Mouse (Mus musculus): ENCODE data around the gene Hist1h3g. TPM values are rescaled to one million over a fixed set of nuclear protein-coding genes. Genes with fewer than 3 reads are reported as not detected.
"Not testable (repeated sequence)": the region's sequence is repeated elsewhere in the genome, so short reads cannot be mapped to it uniquely, and the experiment has no call there.

The Hist1h3g gene
- total and polyA plus RNA-seq, 3 experiments: 5.2 to 441 TPM; not detected in 1

DNA sequence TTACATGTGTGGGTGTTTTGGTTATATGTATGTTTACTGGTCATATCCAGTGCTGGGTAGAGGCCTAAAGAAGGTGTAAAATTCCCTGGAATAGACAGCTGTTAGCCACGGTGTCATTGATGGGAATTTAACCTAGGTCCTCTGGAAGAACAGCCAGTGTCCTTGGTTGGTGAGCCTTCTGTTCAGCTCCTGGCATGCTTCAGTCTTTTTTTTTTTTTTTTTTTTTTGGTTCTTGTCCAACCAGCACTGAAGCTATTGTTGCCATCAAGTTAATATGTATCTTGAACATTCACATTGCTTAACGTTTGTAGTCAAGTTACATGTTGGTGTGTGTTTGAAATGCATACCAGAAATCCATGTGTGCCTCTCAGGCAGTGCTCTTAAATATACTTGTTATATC lies 29.3 kb downstream of the Hist1h3g start:
- Histone ChIP-seq H3K9me3 (replicated peaks; ENCODE audit: insufficient read depth, low read length) (no peaks in the 10 kb centered on the region), H3K4me1 (ENCODE audit: control insufficient read depth in 1 of 2, insufficient read depth in 2 of 2, low read length in 2 of 2) (peaks cover 4 to 8% of the 10 kb centered on the region in 2 experiments; a peak in 3 of 4 replicates), H3K9ac (ENCODE audit: control insufficient read depth, low read depth, low read length, poor library complexity, severe bottlenecking) (no peak overlapping the region), H3K36me3 (ENCODE audit: control insufficient read depth in 1 of 2, insufficient read depth in 2 of 2, low read length in 2 of 2) (peaks cover 0 to 24% of the 10 kb centered on the region in 2 experiments; a peak in 2 of 4 replicates), H3K27me3 (ENCODE audit: control insufficient read depth in 1 of 2, insufficient read depth in 2 of 2, low read length in 2 of 2) (no peaks in the 10 kb centered on the region), H3K27ac (ENCODE audit: control insufficient read depth, low read depth, low read length) (peak overlapping the region; percentile 100; the same call in 1 of the 2 replicates), H3K4me3 (ENCODE audit: control insufficient read depth in 1 of 2, insufficient read depth in 1 of 2, low read depth in 2 of 2, low read length in 2 of 2) (no peak overlapping the region), H3K79me2 (ENCODE audit: control insufficient read depth, insufficient read depth, low read length, poor library complexity) (no peaks in the 10 kb centered on the region; the same call in 1 of the 2 replicates)
- DNase-seq (ENCODE audit: low read depth, low spot score): no peak
- TF ChIP-seq USF1 (IDR thresholded peaks at IDR 0.05; ENCODE audit: low read depth, low read length) (no peak), TBP (IDR thresholded peaks at IDR 0.05; ENCODE audit: low read depth, low read length) (no peak), RAD21 (IDR thresholded peaks at IDR 0.05; ENCODE audit: low read depth, low read length) (no peak), HCFC1 (IDR thresholded peaks at IDR 0.05; ENCODE audit: low read depth, low read length) (no peak), ZC3H11A (IDR thresholded peaks at IDR 0.05; ENCODE audit: low read depth, low read length) (no peak), JUND (IDR thresholded peaks at IDR 0.05; ENCODE audit: low read depth, low read length) (no peak)

GRCm38 (mm10) chr13:23570261-23571021 lies 35.2 kb downstream of the Hist1h3g start:
- H3K4me1 ChIP-seq (ENCODE audit: control insufficient read depth in 1 of 2, insufficient read depth in 2 of 2, low read length in 2 of 2); H3K9me3 ChIP-seq (replicated peaks; ENCODE audit: insufficient read depth, low read length); H3K79me2 ChIP-seq (ENCODE audit: control insufficient read depth, insufficient read depth, low read length, poor library complexity); H3K27me3 ChIP-seq (ENCODE audit: control insufficient read depth in 1 of 2, insufficient read depth in 2 of 2, low read length in 2 of 2): not testable (repeated sequence)
- H3K36me3 ChIP-seq (ENCODE audit: control insufficient read depth in 1 of 2, insufficient read depth in 2 of 2, low read length in 2 of 2): peaks cover 0 to 21% of the 10 kb centered on the region in 2 experiments; a peak in 2 of 4 replicates
- peak overlapping the region; percentile 98 for H3K27ac ChIP-seq (ENCODE audit: control insufficient read depth, low read depth, low read length)
- peak overlapping the region; percentile 82 for H3K9ac ChIP-seq (ENCODE audit: control insufficient read depth, low read depth, low read length, poor library complexity, severe bottlenecking)
- peak; percentile 82 for DNase-seq (ENCODE audit: low read depth, low spot score)
- TF ChIP-seq POLR2A (IDR thresholded peaks at IDR 0.05; ENCODE audit: control insufficient read depth in 1 of 2, insufficient read depth in 1 of 2, low read depth in 1 of 2, low read length in 2 of 2, poor library complexity in 1 of 2): peak; percentile 71 to 86
- peak overlapping the region; percentile 2 to 42 for H3K4me3 ChIP-seq (ENCODE audit: control insufficient read depth in 1 of 2, insufficient read depth in 1 of 2, low read depth in 2 of 2, low read length in 2 of 2)

DNA sequence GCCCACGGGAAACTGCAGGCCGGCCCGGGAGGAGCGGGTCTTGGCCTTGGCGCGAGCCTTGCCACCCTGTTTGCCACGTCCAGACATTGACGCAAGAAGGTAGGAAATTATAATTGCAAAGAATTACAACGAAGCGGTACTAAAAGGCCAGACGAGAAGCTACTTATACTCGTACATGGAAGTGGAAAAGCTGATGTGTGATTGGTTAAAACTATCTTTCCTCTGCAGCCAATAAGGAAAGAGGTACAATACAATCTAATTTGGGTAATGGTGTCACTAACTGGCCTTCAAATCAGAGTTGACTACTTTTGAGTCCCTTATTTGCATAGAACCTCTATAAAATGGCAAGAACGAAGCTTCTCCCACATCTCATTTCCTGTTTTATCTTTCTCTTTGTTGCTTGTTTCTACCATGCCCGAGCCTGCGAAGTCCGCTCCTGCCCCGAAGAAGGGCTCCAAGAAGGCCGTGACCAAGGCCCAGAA lies 35.8 kb downstream of the Hist1h3g start, which contains the start of the genes Hist1h2ae and Hist1h2bg:
Gene Hist1h2ae, minus strand, starts transcription at position 199 of the 482 bp plus-strand sequence.
Gene Hist1h2bg, plus strand, starts transcription at position 375 of the 482 bp plus-strand sequence.
- Histone ChIP-seq H3K4me1 (ENCODE audit: control insufficient read depth in 1 of 2, insufficient read depth in 2 of 2, low read length in 2 of 2) (no peaks in the 10 kb centered on the region; a peak in 1 of 4 replicates), H3K27me3 (ENCODE audit: control insufficient read depth in 1 of 2, insufficient read depth in 2 of 2, low read length in 2 of 2) (no peaks in the 10 kb centered on the region), H3K79me2 (ENCODE audit: control insufficient read depth, insufficient read depth, low read length, poor library complexity) (peaks cover 3% of the 10 kb centered on the region; the same call in 1 of the 2 replicates), H3K9me3 (replicated peaks; ENCODE audit: insufficient read depth, low read length) (no peaks in the 10 kb centered on the region), H3K36me3 (ENCODE audit: control insufficient read depth in 1 of 2, insufficient read depth in 2 of 2, low read length in 2 of 2) (peaks cover 0 to 21% of the 10 kb centered on the region in 2 experiments; a peak in 2 of 4 replicates), H3K9ac (ENCODE audit: control insufficient read depth, low read depth, low read length, poor library complexity, severe bottlenecking) (peak within 1 kb of the TSS; percentile 99), H3K27ac (ENCODE audit: control insufficient read depth, low read depth, low read length) (peak within 1 kb of the TSS; percentile 98), H3K4me3 (ENCODE audit: control insufficient read depth in 1 of 2, insufficient read depth in 1 of 2, low read depth in 2 of 2, low read length in 2 of 2) (peak within 1 kb of the TSS; percentile 4 to 42)
- no peak for TF ChIP-seq MEF2A (IDR thresholded peaks at IDR 0.05; ENCODE audit: extremely low read depth, insufficient replicate concordance, low read depth, low read length, poor library complexity, severe bottlenecking)
- peak; percentile 95; the same call in 1 of the 2 replicates for TF ChIP-seq POLR2AphosphoS5 (IDR thresholded peaks at IDR 0.05; ENCODE audit: borderline replicate concordance, low read depth, low read length)
- TF ChIP-seq RCOR1 (IDR thresholded peaks at IDR 0.05; ENCODE audit: low read depth, low read length): no peak
- no peak for TF ChIP-seq ETS1 (IDR thresholded peaks at IDR 0.05; ENCODE audit: low read depth, low read length)
- TF ChIP-seq MXI1 (IDR thresholded peaks at IDR 0.05; ENCODE audit: low read depth, low read length): no peak
- no peak for TF ChIP-seq KAT2A (conservative IDR thresholded peaks at IDR 0.05; ENCODE audit: low read depth, low read length)
- TF ChIP-seq POLR2A (IDR thresholded peaks at IDR 0.05; ENCODE audit: control insufficient read depth in 1 of 2, insufficient read depth in 1 of 2, low read depth in 1 of 2, low read length in 2 of 2, poor library complexity in 1 of 2): peak; percentile 11 to 80; a peak in 1 of 4 replicates
- peak; percentile 99 for TF ChIP-seq TBP (IDR thresholded peaks at IDR 0.05; ENCODE audit: low read depth, low read length)
- DNase-seq (ENCODE audit: low read depth, low spot score): peak; percentile 97

Data from MEL (cell line).